Mouse (Mus musculus) spleen, embryonic (tissue): Measurements from ENCODE around the gene Mib2.
"Not testable (repeated sequence)": the region's sequence is repeated elsewhere in the genome, so short reads cannot be mapped to it uniquely, and the experiment has no call there.

Source experiments
- CTCF ChIA-PET: fragments of 350-600 bp; sonication (Branson Sonifier 250); formaldehyde crosslinking; loops from one replicate; lab custom pipeline; 2022; lab: Charles Lee

The Mib2 gene

DNA sequence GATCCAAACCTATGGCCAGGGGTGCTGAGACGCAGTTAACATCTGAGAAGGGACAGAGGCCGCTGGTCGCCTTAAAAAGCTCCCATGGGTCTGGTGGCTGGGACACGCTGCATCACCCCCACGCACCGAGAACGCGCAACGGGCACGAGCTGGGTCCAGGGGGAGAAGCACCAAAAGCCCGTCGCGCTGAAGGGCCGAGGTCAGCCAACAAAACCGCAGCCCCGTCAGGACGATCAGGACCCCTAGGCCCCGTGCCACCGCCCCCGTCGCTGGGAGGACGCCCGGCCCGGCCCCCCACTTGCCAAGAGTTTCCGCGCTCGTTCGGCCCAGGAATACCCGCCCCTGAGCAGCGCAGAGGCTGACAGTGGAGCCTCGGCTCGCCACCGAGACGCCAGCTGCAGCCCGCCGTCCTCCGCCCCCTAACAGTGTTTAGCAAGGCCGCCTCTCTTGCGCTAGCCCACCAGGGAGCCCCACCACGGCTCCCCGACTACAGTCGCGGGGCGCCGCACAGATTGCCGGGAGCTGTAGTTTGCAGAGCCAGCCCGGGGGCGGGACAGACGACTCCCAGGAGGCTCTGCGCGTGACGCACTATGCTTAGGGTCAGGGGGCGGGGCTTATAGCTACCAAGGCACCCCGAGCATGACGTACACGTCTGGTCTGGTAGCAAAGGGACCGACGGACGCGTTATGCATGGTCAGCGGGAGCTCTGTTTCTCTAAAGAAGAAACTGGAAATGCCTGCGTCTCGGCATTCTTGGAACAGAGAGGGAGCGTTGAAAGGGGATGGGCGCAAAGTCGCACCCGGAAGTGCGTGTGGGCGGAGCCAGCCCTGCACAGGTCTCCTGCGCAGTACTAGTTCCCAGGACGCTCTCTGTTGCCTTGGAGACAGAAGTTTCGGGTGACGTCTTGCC lies at the start of gene Mib2:
Gene Mib2 (minus strand): TSS at position 510 of the 909 bp plus-strand sequence.
- CTCF ChIA-PET: interaction anchor here (0.6 to 1.1 kb wide), 2 partner anchors 15 to 67 kb away, joined by 3 read pairs; no protein-coding TSS in a partner anchor

DNA sequence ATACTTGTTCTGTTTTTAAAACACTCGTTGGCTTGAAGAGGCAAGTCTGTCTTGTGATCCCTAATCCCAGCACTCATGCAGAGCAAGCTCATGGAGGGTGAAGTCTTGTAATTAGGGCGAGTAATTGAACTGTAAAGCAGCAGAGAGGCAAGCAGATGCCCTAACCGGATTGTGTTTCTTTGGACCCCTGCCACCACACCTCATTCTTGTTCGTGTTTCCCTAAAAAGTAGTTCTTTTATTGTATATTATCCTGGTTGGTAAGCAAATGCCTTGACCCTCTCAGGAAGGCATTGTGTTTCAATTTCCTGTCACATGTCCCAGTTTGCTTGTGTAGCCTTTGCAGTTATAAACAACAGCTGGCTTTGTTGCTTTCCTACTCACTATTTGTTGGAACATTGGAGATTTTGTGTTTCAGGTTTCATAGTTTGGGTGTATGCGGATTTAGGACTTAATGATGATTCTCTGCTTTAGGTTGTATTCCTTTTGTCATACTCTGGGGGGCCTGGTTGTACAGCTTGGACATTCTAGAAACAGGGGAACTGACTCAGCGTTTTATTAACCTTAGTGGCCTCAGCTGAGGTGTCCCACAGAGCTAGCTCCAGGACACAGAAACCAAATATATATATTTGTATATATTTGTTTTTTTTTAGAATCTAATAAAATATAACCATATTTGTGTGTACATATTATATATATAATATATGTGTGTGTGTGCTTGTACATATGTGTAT lies 41.7 kb upstream of the Mib2 start:
- CTCF ChIA-PET: no interaction called here

DNA sequence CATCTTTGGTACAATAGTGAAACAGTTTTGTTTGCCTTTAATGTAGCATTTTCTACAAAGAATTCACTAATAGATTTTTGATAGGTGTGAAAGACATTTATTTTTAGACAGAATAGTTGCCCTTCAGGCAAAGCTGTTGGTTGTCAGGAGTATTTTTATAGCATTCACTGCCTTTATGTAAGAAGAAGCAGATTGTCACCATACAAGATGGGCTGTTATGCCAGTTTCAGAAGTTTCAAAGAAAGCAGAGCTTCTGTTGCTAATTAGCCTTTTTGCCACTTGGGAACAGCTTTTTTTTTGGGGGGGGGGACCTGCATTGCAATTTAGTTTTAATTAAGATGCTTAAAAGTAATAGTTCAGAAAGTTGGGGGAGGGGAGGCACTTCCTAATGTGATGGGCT lies 40.0 kb upstream of the Mib2 start:
- CTCF ChIA-PET: interaction anchor here (0.7 to 1.0 kb wide), 2 partner anchors 20 to 98 kb away, joined by 3 to 7 read pairs; no protein-coding TSS in a partner anchor

DNA sequence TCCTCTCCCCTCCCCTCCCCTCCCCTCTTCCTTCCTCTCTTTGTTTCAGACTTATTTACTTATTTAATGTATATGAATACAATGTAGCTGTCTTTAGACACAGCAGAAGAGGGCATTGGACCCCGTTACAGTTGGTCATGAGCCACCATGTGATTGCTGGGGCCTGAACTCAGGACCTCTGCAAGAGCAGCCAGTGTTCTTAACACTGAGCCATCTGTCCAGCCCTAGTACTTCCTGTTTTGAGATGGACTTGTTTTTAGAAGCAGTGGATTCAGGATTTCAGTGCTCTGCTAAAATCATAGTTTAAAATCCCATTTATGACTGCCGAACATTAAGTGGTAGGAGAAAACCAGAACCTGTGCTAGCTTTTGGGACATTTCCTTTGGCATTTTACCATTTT lies 39.6 kb upstream of the Mib2 start:
- CTCF ChIA-PET: interaction anchor here (0.6 to 1.0 kb wide), 3 partner anchors 20 to 104 kb away, joined by 3 to 7 read pairs (median 5); no protein-coding TSS in a partner anchor

DNA sequence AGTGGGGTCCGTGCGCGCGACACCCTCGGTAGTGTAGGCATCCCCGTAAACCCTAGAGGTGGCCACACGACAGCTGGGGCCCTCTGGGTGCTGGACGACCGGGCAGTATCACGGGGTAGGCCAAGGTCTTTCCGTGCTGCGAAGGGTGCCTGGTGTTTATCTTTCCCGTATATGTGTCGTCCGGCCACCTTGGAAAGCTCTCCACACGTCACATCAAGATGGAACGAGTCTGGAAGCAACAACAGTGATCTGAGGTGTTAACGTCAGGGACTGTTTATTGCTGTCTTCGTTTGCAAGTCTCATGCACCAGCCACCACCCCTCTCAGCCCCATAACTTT lies 36.6 kb upstream of the Mib2 start:
- CTCF ChIA-PET: no interaction called here

DNA sequence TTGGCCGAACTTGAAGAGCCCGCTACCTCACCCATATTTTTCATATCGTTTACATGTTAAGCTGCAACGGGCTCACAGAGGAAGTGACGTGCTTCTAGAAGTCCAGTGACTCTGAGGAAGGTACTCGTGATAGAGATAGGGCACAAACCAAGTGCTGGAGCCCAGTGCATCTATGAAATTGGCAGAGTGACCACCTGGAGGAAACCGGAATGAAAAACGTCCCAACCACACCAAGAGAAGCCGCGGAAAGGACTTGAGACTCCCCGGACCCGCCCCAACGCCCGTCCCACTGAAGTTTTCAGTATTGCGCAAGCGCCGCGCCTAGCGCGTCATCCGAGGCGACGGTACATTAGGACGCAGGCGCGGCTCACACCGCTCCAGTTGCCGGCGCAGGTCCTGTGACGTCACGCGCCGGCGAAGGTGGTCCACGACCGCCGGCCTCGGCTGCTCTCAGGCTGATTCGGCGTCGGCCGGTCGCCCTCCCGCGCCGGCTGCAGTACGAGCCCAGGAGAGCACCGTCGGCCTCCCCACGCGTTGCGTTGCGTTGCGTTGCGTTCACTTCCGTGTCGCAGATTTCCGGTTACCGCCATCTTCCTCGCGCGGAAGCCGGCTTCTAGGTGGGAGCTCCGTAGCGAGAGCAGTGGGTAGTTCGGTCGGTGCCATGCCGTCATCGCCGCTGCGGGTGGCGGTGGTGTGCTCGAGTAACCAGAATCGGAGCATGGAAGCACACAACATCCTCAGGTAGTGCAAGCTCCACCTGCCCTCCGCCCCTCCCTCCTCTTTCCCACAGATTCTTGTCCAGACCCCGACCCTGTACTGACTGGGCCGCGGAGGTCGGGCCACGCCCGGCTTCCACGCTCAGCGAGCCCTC lies 36.0 kb upstream of the Mib2 start, which contains the start of gene Ssu72:
Gene Ssu72 (plus strand): TSS at position 80 of the 871 bp plus-strand sequence.
- CTCF ChIA-PET: no interaction called here

DNA sequence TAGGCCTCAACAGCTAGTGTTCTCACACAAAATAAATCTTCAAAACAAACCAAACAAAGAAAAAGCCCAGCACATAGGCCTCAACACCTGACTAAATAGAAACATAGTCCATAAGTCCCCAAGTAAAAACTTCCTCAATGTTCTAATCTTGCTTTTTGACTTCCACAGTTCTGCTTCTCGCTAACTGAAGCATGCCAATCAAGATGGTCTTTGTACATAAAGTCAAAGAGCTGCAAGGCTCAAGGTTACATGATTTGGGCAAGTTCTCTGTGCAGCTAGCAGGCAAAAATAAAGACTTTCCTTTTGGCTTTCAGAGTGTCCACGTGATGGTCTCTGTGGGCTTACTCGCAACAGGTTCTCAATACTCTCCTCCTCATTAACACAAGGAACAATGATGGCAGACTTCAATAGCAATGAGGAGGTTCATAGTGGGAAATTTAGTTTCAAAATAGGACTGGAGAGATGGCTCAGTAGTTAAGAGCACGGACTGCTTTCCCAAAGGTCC lies 34.5 kb upstream of the Mib2 start:
- CTCF ChIA-PET: no interaction called here

DNA sequence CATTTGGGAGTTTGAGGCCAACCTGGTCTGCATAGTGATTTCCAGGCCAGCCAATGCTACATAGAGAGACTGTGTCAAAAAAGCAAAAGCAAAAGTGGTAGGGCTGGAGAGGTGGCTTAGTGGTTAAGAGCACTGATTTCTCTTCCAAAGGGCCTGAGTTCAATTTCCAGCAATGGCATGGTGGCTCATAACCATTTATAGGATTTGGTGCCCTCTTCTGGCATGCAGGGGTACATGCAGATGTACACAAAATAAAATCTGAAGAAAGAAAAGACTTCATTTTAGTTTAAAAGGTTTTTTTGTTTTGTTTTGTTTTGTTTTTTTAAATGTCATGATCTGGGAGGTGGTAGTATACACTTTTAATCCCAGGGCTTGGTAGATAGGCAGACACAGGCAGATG lies 31.4 kb upstream of the Mib2 start:
- CTCF ChIA-PET: no interaction called here

DNA sequence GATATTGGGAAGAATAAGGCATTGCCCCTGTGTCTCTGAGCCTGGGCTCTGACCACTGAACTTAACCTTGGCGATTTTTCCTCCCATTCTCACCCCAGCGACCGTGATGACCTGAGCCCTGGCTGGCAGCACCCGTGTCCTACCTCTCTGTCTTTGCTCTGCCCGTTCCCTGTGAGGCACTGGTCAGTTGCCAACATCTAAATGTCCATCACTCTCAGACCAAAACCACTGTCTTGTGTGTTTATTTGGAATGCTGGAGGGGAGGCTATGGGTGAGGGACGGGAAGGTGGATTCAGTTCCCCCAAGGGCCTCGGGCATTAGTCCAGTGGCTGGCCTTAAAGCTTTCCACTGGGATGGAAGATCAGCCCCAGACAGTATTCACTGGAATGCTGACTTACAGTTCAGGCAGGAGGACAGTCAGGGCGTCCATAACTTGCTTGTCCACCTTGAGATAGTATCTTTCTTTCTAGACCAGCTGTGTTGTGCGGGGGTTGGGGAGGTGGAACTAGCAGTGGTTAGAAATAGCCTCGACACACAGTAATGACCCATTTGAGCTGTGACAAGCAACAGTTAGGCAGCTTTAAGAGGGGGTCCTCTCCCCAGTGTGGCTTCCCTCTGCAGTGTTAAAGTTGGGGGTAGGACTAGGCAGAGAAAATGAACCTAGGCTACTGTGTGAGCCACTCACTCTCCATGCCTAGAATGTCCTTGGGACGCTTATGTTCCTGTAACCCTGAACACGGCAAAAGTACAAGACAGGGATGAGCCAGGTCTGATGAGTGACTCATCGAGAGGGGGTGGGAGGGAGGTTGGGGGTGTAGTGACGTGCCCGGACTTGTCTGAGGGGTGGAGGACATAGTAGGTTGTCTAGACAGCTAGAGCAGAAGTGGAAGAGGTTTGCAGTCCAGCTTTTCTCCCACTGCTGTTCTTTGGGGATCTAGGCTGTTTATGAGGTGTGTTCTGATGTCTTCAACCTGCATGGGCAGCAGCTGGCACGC lies 27.6 kb upstream of the Mib2 start:
- CTCF ChIA-PET: interaction anchor here (0.7 kb wide), 1 partner anchor 178 kb away, joined by 9 read pairs; no protein-coding TSS in a partner anchor

DNA sequence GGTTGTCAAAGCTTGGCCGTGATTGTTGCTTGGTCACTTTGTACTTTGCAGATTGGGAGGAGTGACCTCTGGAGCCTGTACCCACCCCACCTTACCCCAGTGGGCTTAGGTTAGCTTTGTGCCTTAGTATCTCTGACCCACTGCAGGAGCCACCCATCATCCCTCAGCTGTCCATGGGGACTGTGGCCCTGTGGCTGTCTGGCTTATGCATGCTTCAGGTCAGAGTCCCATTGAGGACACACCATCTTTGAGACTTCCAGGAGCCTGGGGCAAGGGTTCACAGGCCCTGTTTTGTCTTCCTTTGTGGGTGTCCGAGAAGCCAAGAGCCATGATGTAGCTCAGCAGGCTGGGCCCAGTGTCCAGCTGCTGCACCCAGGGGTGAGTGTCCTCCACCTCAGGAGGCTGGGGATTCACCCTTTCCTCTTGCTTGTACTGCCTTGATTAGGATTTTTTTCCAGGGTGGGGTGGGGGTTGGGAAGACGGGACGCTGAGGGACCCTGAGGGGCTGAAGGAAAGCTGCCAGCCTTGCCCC lies 26.6 kb upstream of the Mib2 start:
- CTCF ChIA-PET: no interaction called here

DNA sequence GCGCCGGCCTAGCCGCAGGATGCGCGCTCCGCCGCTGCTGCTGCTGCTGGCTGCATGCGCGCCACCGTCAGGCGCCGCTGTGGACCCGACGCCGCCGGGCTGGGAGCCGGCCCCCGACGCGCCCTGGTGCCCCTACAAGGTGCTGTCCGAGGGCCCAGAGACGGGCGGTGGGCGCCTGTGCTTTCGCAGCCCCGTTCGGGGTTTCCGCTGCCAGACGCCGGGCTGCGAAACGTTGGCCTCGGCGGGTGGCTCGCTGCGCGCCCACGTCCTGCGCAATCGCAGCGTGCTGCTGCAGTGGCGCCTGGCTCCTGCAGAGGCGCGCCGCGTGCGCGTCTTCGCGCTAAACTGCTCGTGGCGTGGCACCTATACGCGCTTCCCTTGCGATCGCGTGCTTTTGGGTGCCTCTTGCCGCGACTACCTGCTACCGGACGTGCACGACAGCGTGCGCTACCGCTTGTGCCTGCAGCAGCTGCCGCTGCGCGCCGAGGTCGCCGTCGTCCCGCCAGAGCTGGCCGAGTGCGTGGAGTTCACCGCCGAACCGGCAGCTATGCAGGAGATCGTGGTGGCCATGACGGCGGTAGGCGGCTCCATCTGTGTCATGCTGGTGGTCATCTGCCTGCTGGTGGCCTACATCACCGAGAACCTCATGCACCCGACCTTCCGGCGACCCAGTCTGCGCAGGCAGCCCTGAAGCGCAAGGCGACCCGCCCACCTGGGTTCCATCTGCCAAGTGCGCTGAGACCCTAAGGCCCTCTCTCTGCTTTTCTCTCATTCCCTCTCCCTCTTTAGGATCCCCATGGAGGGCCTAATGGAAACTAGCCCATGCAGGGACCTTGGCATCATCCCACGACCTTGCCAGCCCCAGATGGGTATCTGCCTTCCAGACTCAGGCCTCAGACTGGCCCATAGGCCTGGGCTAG lies 25.7 kb upstream of the Mib2 start:
- CTCF ChIA-PET: no interaction called here

DNA sequence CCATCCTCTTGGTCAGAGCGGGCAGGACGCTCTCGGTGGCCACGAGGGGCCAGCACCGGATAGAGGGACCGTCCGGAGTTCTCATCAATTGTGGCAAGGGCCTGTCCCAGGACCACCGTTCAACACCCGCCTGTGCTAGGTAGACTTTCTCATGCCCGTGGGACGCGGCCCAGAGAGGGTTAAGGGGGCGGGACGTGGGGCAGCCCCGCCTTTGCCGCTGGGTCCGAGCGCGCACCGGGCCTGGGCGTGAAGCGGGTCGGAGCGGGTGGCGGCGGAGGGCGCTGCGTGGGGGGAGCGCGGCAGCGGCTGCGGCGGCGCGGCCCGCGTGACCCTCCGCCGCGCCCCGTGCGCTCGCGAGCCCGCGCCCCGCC lies 25.1 kb upstream of the Mib2 start, which contains the start of gene Fndc10:
Gene Fndc10 (plus strand): TSS at position 232 of the 371 bp plus-strand sequence.
- CTCF ChIA-PET: no interaction called here

DNA sequence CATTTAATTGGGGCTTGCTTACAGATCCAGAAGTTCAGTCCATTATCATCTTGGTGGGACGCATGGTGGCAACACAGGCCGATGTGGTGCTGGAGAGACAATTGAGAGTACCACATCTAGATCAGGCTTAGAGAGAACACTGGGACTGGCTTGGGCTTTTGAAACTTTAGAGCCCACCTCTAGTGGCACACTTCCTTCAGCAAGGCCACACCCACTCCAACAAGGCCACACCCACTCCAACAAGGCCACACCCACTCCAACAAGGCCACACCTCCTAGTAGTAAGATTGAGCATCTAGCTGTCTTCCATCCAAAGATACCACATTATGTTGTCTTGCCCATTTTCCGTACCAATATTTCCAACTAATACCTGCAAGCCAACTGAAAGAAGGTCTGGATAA lies 23.4 kb upstream of the Mib2 start:
- CTCF ChIA-PET: no interaction called here

DNA sequence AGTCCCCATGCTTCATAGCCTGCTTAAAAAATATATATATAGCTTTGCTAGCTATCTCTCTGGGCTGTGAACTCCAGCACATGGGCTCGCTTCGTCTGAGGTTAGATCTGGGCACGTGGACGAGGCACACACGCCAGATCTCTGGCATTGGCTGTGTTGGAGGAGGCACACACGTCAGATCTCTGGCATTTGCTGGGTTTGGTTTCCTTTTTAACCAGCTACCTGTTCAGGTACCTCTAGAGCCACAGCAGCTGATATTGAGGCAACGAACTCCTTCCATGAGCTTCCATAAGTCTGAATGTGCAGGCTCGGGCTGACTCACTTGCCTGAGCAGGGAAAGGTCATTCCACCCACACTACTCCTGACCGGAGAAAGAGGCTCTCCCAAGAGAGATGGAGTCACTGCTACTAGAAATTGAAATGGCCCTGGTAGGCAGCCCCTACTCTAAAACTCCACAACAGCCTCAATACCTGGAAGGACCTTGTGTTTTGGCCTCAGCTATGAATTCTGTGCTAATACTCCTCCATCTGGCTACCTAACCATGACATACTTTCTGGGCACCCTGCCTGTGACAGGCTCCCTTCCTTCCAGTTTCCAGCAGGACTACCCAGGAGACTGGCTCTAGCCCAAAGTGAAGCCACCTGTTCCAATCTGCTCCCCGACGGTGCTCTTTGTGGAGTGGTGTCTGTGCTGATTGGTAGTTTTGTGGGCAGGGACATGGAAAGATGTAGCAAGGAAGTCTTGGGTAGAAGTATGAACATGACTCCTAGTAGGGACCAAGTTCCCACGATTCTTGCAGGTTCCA lies 21.8 kb upstream of the Mib2 start:
- CTCF ChIA-PET: no interaction called here

DNA sequence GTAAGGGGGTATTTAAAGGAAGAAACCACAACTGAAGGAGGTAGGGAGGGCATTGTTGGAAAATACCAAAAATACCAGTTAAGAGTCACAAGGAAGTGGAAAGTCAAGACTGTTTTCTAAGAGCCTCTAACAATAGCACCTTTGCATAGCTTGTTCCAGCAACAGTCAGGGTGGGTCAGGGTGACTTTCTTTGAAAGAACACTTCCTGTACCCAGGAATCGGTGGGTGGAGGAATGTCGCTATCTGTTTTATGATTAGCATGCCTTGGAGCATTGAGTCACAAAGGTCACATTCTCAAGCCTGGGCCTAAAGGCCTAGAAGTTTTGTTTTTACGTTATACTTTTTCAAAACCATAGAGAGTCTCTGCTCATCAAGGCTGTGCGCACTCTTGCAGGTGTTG lies 18.8 kb upstream of the Mib2 start:
- CTCF ChIA-PET: not testable (repeated sequence)

DNA sequence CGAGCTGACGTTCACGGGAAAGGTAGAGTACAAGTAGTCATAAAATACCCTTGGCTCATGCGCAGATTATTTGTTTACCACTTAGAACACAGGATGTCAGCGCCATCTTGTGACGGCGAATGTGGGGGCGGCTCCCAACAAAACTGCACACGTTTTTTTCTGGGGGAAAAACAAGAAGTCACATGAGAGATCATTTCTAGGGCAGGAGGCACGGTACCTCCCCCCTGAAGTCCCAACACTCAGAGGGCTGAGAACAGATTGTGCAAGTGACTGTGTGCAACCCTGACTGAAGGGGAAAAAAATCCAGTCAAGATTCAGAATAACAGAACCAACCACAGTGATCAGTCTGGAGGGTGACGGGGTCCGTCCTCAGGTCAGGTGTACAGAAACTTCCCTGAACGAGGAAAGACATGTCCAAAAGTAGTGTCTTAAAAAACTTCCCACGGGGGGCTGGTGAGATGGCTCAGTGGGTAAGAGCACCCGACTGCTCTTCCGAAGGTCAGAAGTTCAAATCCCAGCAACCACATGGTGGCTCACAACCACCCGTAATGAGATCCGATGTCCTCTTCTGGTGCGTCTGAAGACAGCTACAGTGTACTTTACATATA lies 14.8 kb upstream of the Mib2 start:
- CTCF ChIA-PET: interaction anchor here (0.7 kb wide), 1 partner anchor 26 kb away, joined by 4 read pairs; no protein-coding TSS in a partner anchor

DNA sequence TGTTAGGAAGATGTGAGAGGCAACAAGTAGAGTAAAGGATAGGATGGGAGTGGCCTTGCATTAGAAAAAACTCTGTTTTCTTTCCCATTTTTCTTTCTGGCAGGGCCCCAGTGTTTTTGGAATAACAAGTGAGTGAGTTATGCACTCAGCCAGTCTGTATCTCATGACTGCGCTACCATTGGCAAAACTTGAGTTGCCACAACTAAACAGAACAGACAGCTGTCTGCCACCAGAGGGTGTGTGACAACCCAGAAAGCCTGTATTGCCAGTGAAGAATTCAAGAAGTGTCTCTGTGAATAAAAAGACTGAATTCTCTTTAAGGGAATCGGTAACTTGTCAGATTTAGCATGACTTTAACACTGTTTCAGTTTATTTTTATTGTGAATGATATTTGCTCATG lies 7.0 kb upstream of the Mib2 start:
- CTCF ChIA-PET: interaction anchor here (0.7 kb wide), 1 partner anchor 44 kb away, joined by 3 read pairs; no protein-coding TSS in a partner anchor
